Mouse (Mus musculus) ES-E14 (cell line): ENCODE results near the gene Nectin2.

Source experiments
- MAFK ChIP-seq: IDR thresholded peaks from 2 replicates; pipeline ENCODE4 v1.6.1; 2014; ENCODE audit warnings: mild to moderate bottlenecking, low read depth, low read length, inconsistent platforms; ENCODE audit not compliant: insufficient read depth
- ZC3H11A ChIP-seq: IDR thresholded peaks from 2 replicates; pipeline ENCODE4 v1.6.1; 2012; ENCODE audit warnings: low read depth, mild to moderate bottlenecking, inconsistent platforms, low read length, borderline replicate concordance
- ZNF384 ChIP-seq: IDR thresholded peaks from 2 replicates; pipeline ENCODE4 v1.6.1; 2012; ENCODE audit warnings: low read depth, low read length, inconsistent platforms

- TF ChIP-seq ZNF384 = no peak
- no peak for TF ChIP-seq MAFK
- TF ChIP-seq ZC3H11A = no peak
These were observed 63.8 kb downstream of the Nectin2 start for GRCm38 (mm10) chr7:19686521-19686920.
